Mouse (Mus musculus) intestine, postnatal 0 days (tissue): ENCODE measurements around the gene Ptbp2. TPM values are rescaled to one million over a fixed set of nuclear protein-coding genes. Genes with fewer than 3 reads are reported as not detected.

Experiments
- ATAC-seq: fragments of 200-750 bp; cut with Nextera tagmentation; 2 replicates; pipeline ENCODE4 v1.8.0; 2017; ENCODE audit warnings: mild to moderate bottlenecking, moderate TSS enrichment, moderate library complexity
- H3K27ac ChIP-seq: fragments of 300-500 bp; sonication (generic); 2 replicates; pipeline ENCODE4 v1.5.1; 2014; ENCODE audit warnings: mild to moderate bottlenecking, low read depth, low read length, moderate library complexity
- H3K27me3 ChIP-seq: fragments of 300-500 bp; sonication (generic); replicated peaks from 2 replicates; pipeline ENCODE4 v1.6.1; 2014; ENCODE audit warnings: low read length, mixed read lengths; ENCODE audit not compliant: control insufficient read depth, insufficient read depth
- H3K36me3 ChIP-seq: fragments of 300-500 bp; sonication (generic); 2 replicates; pipeline ENCODE4 v1.6.1; 2014; ENCODE audit warnings: mild to moderate bottlenecking, moderate library complexity; ENCODE audit not compliant: control insufficient read depth, insufficient read depth
- H3K4me1 ChIP-seq: fragments of 300-500 bp; sonication (generic); replicated peaks from 2 replicates; pipeline ENCODE4 v1.6.1; 2014; ENCODE audit warnings: antibody characterized with exemption, low read length, mixed read lengths; ENCODE audit not compliant: control insufficient read depth, insufficient read depth
- H3K4me2 ChIP-seq: fragments of 300-500 bp; sonication (generic); replicated peaks from 2 replicates; pipeline ENCODE4 v1.6.1; 2014; ENCODE audit warnings: low read depth, mild to moderate bottlenecking, moderate library complexity
- H3K4me3 ChIP-seq: fragments of 300-500 bp; sonication (generic); 2 replicates; pipeline ENCODE4 v1.5.1; 2014; ENCODE audit warnings: low read depth, low read length
- H3K9ac ChIP-seq: fragments of 300-500 bp; sonication (generic); 2 replicates; pipeline ENCODE4 v1.6.1; 2014; ENCODE audit warnings: mild to moderate bottlenecking, low read depth, low read length
- H3K9me3 ChIP-seq: fragments of 300-500 bp; sonication (generic); 2 replicates; pipeline ENCODE4 v1.6.1; 2016; ENCODE audit warnings: mixed run types; ENCODE audit not compliant: control insufficient read depth
- CTCF ChIP-seq: sonication (generic); IDR thresholded peaks from 2 replicates; pipeline ENCODE4 v1.5.1; 2016; ENCODE audit warnings: low read depth, mild to moderate bottlenecking, control low read depth, antibody characterized with exemption, moderate library complexity
- WGBS: fragments of 180-500 bp; shearing (Covaris S2); extraction: QIAGEN DNeasy Blood & Tissue Kit; methylation state at CpG from one replicate; pipeline ENCODE4 v1.1.7; 2014; 5-methylcytosine and 5-hydroxymethylcytosine counted together
- microRNA-seq: library from miRNA; unstranded; fragments of <30 nt; microRNA quantifications from one replicate; pipeline ENCODE4, GENCODE M21; 2016
- polyA plus RNA-seq: library from polyadenylated mRNA; unstranded; fragments of >200 nt; fragmentation: Nextera tagmentation; extraction: Ambion mirVana; gene quantifications from 2 replicates; pipeline ENCODE4 v1.2.1, GENCODE M21; 2015

Gene Ptbp2
- polyA plus RNA-seq, 1 experiment from 2014 or later, result 22.5 TPM

DNA sequence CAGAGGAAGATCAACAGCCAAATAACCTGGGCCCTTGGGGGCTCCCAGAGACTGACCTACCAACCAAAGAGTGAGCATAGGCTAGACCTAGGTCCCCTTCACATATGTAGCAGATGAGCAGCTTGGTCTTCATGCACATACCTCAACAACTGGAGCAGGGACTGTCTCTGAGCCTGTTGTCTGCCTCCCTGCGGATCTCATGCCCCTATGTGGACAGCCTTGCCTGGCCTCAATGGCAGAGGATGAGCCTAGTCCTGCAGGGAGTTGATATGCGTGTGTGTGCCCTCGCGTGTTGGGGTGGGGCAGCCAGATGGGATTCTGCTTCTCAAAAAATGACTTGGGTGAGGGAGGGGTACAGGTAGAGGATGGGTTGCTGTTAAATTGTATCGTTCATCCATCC, 72.2 kb downstream of the Ptbp2 start:
- TF ChIP-seq CTCF, result no peak
- WGBS, result 94% methylated on average over 5 of the region's 5 CpGs
- no peak for ATAC-seq
- Histone ChIP-seq H3K4me2 (no peak overlapping the region), H3K4me1 (no peaks in the 10 kb centered on the region), H3K4me3 (no peak overlapping the region), H3K36me3 (no peaks in the 10 kb centered on the region), H3K27ac (no peak overlapping the region), H3K27me3 (no peaks in the 10 kb centered on the region), H3K9ac (no peak overlapping the region), H3K9me3 (no peaks in the 10 kb centered on the region)

DNA sequence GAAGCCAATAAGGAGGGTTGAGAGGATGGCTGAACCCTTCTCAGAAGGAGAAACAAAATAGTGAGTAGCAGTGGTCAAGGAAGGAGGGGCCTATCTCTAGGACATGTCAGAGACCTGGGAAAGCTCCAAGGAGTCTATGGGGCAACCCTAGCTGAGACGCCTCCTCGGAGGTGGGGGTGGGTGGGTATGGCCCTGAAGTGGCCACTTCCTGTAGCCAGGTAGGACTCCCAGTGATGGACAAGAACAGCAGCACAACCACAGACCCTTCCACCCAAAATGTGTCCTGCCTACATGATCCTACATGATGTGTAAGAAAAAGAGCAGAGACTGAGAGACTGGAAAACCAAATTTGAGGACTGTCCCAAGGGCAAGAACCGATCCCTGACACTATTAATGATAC, 72.8 kb downstream of the Ptbp2 start:
- ATAC-seq, result no peak
- TF ChIP-seq CTCF, result no peak
- Histone ChIP-seq H3K27ac (no peak overlapping the region), H3K4me2 (no peak overlapping the region), H3K27me3 (no peaks in the 10 kb centered on the region), H3K36me3 (no peaks in the 10 kb centered on the region), H3K9ac (no peak overlapping the region), H3K9me3 (no peaks in the 10 kb centered on the region), H3K4me3 (no peak overlapping the region), H3K4me1 (no peaks in the 10 kb centered on the region)
- WGBS, result 90% methylated on average over 3 of the region's 3 CpGs

- peak; percentile 69 for ATAC-seq
- Histone ChIP-seq H3K4me2 (no peak overlapping the region; the same call in 1 of the 2 replicates), H3K4me3 (no peak overlapping the region), H3K4me1 (peaks cover 9% of the 10 kb centered on the region; the same call in 1 of the 2 replicates), H3K27ac (peak overlapping the region; percentile 28; the same call in 1 of the 2 replicates), H3K36me3 (no peaks in the 10 kb centered on the region), H3K27me3 (no peaks in the 10 kb centered on the region), H3K9ac (no peak overlapping the region), H3K9me3 (no peaks in the 10 kb centered on the region)
- TF ChIP-seq CTCF, result no peak
- WGBS, result 16% methylated on average over 3 of the region's 3 CpGs
Observed at GRCm38 (mm10) chr3:119701467-119701866, 82.8 kb downstream of the Ptbp2 start.

DNA sequence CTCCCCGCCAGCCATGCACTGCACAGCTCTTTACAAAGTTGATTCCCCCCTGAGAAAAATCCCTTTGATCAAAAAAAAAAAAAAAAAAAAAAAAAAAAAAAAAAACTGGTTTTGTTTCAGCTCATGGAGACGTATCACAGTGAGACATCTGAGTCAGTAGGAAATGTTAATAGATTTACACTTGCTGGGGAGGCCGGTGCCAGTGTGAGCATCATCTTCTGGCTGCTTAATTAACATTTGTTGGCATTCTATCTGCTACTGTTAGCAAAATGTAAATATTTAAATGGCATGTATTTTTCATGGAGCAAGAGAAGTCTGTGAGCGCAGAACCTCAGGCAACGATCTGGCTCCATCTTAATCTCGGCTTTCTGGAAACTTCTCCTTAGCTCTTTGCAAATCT, 99.5 kb downstream of the Ptbp2 start:
- Histone ChIP-seq H3K36me3 (no peaks in the 10 kb centered on the region), H3K4me1 (no peaks in the 10 kb centered on the region), H3K9ac (no peak overlapping the region), H3K9me3 (no peaks in the 10 kb centered on the region), H3K27me3 (no peaks in the 10 kb centered on the region), H3K4me2 (no peak overlapping the region), H3K4me3 (no peak overlapping the region), H3K27ac (no peak overlapping the region)
- no peak for ATAC-seq
- TF ChIP-seq CTCF, result no peak
- 57% methylated on average over 6 of the region's 6 CpGs for WGBS

Small RNA genes lying within 50 kb of the gene (microRNA-seq; reads per million reads assigned to microRNA genes)
- not detected for gene Gm24744
